Mouse (Mus musculus) T-helper 2 cell (primary cell): ENCODE measurements around the gene Trmu.

ENCODE experiments used
- in situ Hi-C: fragments of 300-600 bp; cut with MboI, MseI; formaldehyde crosslinking; loops from one replicate; pipeline ENCODE4 v1.15.1; 2025; ENCODE audit warnings: high pct_unique_total_duplicates

Trmu gene

DNA sequence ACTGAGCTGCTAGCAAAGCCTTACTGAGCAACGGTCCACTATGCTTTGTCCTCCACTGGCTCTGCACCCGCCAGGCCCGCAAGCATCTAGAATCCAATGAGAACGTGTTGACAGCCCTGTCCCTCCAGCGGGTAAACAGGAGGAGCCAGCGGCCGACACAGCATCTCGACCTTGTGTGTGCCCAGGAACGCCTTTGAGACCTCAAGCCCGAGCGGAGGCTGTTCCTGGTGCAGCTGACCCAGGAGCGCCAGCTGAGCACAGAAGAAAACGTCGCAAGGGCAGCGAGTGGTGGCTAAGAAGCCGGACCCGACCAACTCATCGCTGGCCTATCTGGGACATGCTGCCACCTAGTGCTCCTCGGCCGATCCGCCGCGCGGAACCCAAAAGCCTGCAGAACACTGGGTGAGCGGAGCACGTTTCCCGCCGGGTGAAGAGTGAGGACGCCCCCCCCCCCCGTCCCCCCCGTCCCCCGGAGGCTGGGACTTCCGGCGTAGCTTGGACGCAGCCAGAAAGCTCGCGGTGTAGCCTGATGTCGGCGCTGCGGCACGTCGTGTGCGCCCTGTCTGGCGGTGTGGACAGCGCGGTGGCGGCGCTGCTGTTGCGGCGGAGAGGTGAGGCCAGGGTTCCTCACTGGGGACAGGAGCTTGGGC lies at the start of gene Trmu:
TSS of gene Trmu (plus strand) at position 465 of the 650 bp plus-strand sequence.
- in situ Hi-C loops: no loop called here

DNA sequence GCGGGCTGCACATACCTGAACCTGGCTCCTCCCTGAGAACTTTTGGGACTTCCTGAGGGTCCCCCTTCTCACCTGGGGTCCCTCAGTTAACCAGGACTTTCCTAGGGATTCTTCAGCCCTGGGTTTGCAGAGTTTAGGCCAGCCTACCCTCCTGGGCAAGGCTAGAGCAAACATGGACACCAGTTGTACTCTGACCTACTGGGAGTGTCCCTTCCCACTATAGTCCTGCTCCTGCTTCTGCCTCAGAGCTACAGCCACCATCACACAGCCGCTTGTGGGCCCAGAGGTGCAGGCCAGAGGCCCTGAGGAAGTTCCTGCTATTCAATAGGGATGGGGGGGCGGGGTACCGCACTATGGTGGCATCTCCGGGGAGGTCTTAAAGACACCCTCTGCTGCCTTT lies 49.6 kb upstream of the Trmu start:
- in situ Hi-C loops: no loop called here

DNA sequence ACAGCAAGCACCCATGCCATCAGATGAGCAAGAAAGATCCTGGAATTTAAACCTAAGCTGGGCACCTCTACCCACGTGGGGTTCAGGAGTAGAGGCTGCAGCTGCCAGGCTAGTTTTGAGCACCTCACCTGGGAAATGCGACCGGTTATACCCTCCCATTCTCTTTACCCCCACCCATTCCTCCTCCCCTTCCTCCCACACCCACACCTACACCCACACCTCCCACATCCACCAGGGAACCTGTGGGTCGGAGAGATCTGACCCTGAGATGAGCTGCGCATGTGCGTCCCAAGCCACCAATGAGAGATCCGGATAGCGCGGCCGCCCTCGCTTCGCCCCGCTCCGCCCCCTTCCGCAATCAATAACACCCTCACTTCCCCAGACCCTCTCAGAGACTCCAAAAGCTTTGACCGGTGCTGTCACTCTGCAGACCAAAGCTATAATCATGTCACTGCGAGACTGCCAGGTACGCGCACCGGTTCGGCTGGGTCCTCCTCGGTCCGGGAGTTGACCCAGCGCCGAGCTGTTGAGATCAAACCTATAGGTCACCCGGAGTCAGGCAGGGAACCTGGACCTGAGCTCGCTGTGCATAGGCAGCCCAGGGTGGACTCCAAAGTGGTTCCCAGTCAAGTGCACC lies 47.0 kb upstream of the Trmu start, which contains the start of gene Ttc38:
TSS of gene Ttc38 (plus strand) at position 353 of the 637 bp plus-strand sequence.
- in situ Hi-C loops: no loop called here

DNA sequence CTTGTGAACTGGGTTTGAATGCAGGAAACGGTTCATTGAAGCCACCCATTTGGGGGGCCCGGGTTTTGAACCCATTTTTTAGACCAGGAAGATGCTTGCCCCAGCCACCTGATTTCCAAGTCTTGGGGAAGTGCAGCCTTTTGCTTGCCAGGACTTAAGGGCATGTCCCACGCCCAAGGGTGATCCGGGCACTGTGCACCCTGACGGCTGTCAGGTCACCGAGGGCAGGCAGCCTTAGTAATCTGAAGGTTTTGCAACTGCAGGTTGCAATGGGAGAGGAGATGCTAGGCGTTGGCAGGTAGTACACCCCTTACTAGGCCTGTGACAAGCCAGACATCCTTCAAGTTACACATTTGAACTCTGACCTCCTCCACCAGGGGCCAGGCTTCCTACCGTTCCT lies 46.5 kb upstream of the Trmu start:
- in situ Hi-C loops: no loop called here

DNA sequence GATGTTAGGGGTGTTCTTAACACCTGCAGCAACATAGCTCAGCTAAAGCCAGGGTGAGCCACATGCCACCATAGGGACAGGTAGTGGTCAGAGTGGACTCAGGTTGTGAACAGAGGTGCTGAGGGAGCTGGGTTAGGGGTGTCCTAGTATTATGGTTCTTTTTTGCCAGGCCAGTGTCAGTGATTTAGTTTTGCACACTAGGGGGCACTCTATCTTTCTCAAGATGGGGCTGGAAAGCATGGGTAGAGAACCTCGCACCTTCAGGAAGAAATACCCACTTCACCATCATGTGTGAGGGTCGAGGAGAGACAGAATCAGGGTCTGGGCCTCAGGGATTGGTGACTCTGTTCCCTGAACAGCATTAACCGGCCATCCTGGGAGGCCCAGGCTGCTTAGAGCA lies 43.8 kb upstream of the Trmu start:
- in situ Hi-C loops: no loop called here

DNA sequence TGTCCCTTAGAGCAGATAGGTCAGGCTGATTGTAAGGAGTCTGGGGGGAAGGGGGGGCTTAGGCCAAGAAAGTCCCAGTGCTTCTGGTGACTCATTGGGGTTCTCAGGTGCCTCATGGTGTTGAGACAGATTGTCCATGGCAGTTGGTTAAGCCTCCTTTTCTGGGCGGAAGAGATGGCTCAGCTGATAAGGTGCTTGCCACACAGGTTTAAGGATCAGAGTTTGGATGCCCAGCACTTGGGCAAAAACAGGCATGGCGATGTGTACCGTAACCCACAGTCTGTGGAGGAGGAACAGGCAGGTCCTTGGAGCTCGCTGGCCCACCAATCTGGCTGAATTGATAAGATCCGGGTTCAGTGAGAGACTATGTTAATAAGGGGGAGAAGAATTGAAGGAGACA lies 42.2 kb upstream of the Trmu start:
- in situ Hi-C loops: no loop called here

DNA sequence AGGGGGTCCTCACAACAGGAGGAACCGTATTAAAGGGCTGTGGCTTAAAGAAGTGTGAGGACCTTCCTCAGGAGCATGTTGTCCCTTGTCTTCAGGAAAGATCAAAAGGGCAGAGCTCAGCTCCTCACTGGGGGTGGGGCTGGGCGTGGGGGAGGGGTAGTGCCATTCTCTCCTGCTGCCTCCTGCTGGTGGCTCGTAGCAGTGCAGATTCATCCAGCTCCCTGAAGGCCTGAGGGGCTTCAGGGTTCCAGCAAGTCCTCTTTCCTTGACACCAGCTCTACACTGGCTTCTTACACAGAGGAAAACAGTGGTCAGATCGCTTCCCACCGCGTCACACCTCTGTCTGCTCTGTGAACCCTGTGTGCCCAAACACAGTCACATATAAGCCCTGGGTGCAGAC lies 38.1 kb upstream of the Trmu start:
- in situ Hi-C loops: no loop called here

DNA sequence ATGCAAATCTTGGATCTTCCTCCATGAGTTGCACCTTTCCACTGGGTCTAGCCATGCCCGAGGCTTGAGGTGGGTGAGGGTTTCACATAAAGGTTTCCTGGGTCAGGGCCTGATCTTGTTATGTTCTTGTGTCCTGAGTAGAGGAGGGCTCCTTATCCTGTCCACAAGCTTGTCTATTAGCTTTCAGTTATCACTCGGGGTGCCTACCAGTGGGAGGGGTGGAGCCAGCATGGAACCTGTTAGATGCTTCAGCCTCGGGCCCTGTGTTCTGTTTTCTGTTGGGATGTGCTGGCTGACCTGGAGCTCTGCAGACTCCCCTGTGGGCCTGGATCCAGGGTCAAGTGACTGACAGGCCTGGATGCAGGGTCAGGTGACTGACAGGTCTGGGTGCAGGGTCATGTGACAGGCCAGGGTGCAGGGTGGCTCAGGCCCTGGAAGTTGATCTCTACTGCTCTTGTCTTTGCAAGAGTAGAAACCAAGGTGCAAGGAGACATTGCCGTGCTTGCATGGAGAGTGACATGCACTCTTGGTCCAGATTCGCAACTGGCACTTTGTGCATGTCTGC lies 37.2 kb upstream of the Trmu start:
- in situ Hi-C loops: no loop called here

DNA sequence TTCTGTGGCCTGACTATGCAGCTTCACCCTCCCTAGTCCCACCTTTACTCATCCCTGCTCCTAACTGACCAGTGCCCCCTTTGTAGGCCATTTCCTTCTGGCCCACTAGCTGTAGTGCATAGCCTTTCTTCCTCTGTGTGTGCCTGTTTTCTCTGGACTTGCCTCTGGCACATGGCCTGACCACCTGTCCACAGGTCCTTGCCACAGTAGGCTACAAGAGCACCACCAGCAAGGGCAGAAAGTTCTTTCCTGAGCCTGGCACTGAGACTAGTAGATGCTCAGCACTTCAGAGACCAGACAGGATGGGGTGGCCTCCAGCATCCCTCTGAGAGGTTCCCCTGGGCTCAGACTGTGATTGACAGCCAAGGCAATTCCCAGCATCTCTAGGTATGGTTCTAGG lies 34.0 kb upstream of the Trmu start:
- in situ Hi-C loops: no loop called here

DNA sequence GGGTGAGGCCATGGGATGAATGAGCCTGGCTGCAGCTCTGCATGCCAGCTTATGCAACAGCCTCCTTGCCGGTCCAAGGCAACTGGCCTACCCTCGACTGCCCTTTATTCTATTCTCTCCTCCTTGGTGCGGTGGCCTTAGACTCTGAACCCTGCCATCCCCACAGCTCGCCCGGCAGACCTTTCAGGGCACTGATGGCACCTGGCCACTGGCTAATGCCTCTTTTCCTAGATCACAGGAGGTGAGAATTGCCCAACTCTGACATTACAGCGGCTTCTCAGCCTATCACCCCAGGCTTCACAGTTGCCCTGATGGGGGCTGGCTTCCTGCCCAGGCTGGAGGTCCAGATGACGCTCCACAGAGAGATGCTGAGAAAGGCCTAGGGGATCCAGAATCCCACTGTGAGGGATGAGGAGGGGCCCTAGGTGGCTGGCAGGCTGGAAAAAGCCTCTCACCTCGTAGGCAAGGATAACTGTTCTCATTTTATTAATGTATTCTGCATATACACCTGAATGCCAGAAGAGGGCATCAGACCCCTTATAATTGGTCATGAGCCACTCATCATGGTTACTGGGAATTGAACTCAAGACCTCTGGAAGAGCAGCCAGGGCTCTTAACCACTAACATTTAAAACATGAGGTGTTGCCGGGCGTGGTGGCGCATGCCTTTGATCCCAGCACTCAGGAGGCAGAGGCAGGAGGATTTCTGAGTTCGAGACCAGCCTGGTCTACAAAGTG lies 27.3 kb upstream of the Trmu start:
- in situ Hi-C loops: loop anchor here (5.0 to 25.0 kb wide), 2 partner anchors 135 to 240 kb away; no protein-coding TSS in a partner anchor

DNA sequence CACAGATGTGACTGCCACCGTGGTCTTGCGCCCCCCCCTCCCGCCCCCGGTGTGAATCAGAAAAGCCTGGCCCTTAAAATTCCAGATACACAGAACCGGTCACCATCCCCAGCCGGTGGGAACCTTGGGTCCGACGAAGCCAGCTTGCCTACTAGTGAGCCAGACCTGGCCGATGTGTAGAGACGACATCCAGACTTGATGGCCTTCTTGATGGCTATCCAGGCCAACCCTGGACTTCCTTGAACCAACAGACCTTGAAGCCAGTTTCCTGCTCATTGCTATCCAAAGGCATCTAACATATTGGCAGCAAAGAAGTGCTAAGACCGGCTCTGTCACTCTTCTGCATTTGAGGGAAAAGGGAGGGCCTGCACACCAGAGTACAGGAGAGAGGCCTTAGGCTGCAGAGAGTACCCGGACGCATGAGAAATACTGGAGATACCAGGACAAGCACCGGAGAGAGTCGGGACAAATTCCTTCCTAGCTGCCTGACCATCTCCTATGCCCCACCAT lies 20.1 kb upstream of the Trmu start:
- in situ Hi-C loops: loop anchor here (25.0 kb wide), 1 partner anchor 247 kb away; no protein-coding TSS in a partner anchor

DNA sequence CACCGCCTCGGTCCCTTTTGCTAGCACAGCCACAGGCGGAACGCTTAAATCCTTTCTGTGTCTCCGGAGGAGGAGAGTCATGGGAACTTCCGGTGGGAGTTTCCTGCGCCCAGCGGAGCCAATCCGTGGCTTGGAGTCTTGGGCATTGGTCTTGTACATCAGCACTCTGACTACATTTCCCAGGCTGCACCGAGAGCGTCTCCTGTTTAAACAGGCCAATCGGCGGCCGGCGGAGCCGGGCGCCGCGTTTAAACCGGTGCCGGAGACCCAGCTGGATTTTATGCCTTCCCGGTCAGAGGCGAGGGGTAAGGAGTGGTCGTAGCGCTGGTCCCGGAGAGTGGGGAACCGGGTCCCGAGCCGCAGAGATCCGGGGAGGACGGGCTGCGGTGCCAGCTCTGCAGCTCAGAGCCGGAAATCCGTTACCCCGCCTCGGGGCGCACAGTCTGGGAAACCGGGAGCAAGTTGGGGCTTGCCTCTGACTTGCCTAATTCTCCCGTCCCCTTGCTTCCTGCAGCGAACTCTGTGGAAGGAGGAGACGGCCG lies 19.6 kb upstream of the Trmu start, which contains the start of gene Gtse1:
TSS of gene Gtse1 (plus strand) at position 256 of the 542 bp plus-strand sequence.
- in situ Hi-C loops: loop anchor here (25.0 kb wide), 1 partner anchor 247 kb away; no protein-coding TSS in a partner anchor

DNA sequence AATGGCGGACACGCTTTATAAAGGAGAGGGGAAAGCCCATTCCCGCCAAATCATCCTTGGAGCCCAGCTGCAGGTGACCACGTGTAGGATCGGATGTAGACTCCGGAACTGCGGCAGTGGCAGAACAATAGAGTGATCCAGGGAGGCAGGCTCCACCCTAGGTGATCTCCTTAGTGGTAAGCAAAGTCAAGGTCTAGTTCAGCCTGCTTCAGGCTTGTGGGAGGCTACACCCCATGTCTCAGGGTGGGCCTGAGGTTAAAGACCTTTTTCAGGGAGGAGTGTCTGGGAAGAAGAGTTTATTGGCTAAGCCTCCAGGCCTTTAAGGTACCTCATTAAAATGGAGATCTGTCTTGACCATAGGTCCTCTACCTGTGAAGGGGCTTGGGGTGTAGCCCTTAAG lies 13.2 kb upstream of the Trmu start:
- in situ Hi-C loops: loop anchor here (25.0 kb wide), 1 partner anchor 254 kb away; no protein-coding TSS in a partner anchor

DNA sequence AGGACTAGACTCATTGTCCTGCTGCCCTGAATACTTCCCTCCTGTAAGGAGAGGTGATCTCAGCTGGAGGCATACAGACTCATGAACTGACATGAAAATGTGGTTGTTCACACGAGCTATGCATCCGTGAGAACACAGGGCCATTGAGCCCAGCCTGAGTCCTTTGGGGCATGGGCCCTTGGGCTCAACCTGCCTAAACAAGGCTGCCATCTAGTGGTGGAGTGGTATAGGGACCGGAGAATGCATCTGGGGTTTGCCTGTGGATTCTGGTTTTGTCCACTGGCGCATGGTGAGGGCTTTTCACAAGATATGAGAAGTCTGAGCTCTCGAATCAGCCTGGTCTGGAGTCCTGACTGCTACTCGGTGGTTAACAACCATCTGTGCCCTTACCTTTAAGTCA lies 11.4 kb upstream of the Trmu start:
- in situ Hi-C loops: loop anchor here (25.0 kb wide), 1 partner anchor 255 kb away; no protein-coding TSS in a partner anchor

DNA sequence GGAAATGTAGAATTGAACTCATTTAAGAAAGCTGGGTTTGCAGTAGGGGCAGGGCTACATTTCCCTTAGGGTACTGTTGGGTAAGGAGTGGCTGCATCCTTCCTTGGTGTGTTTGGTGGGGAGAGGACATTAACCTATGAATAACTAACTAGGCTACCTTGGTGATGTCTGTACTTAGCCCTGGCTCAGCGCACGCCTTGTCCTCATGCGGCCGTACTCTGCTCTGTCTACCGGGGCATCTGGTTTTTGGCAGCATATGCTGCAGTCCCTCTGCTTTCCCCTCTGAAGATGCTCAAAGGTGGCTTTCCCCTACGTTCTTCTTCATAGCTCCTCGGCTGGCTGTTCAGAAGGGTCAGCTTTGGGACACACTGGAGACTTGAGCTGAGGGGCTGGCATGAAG lies 1.8 kb upstream of the Trmu start:
- in situ Hi-C loops: no loop called here

DNA sequence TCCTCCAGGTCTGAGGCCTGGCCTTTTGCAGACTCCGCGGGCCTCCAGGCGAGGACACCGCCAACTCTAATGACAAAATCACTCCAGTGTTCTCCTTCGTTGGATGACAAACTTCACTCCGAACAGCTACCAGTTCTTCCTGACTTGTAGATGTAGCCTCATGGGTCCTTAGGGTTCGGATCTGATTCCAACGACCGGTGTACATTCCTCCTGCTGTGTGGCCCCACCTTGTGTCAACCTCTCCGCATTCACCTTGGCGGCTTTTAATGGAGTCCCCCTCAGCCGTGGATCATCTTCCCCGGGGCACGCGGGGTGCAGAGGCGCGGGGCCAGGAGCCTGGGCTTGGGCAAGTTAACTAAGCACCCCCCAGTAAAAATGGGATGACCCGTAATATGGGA lies 385 bp downstream of the Trmu start:
- in situ Hi-C loops: no loop called here

DNA sequence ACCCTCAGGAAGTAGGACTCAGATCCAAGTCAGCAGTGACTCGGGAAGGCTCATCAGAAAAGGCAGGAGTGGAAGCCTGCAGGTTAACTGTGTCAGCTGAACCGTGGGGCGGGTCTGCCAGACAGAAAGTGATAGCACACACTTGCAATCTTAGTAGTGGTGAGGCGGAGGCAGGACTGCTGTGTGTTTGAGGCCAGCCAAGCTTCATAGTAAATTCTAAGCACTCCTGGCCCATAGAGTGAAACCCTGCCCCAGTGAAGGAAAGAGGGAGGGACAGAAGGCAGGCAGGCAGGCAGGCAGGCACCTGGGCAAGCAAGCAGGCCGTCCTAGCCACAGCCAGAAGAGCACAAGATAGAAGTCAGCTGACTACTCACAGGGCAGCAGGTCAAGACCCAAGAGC lies 6.5 kb downstream of the Trmu start:
- in situ Hi-C loops: no loop called here

DNA sequence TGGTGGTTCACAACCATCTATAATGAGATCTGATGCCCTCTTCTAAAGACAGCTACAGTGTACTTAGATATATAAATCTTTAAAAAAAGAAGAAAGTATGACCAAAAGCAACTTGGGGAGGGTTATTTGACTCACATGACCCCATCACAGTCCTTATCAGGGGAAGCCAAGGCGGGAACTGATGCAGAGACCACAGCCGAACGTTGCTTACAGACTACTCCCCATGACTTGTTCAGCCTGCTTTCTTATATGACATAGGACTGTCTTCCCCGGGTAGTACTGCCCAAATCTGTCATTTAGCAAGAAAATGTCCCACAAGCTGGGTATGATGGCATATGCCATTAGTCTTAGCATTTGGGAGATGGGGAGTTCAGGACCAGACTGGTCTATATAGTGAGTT lies 10.1 kb downstream of the Trmu start:
- in situ Hi-C loops: no loop called here

DNA sequence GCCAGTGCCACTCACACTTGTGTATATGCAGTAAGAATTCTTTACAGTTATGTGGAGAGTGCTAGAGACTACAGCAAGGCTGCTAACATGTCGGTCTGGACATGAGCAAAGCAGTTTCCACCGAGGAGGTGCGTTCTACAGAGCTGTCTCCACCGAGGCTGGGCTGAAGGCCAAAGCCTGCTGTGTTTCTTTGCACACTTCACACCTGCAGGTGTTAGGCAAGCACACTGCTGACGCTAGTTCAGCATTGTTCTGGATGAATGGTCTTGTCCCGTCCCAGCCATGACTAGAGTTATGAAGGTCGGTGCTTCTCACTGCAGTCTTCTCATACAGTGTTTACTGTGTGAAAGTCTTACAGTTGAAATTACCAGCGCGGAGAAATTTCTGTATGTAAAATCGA lies 12.9 kb downstream of the Trmu start:
- in situ Hi-C loops: no loop called here

DNA sequence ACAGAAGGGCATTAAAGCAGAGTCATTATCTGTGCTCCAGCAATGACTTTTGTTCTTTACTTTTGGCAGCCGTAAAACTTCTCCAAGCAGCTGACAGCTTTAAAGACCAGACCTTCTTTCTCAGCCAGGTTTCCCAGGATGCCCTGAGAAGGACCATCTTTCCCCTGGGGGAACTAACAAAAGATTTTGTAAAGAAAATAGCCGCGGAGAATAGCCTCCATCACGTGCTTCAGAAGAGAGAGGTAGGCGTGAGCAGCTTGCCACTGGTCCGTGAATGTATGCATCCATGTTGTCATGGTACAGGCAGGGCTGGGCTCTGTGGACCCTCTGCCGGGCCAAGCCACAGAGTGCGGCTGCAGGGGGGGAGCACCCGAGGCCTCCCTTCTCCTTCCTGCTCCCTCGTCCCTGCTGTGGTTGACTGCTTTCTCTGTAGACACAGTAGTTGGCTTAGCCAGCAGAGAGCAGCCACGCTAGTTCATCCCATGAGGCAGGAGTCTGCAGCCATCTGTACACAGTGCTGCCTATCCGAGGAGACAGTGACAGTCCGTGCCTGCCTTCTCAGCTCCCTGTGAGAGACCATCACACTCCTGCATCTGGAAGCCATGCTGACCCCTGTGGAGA lies 13.5 kb downstream of the Trmu start:
- in situ Hi-C loops: no loop called here

DNA sequence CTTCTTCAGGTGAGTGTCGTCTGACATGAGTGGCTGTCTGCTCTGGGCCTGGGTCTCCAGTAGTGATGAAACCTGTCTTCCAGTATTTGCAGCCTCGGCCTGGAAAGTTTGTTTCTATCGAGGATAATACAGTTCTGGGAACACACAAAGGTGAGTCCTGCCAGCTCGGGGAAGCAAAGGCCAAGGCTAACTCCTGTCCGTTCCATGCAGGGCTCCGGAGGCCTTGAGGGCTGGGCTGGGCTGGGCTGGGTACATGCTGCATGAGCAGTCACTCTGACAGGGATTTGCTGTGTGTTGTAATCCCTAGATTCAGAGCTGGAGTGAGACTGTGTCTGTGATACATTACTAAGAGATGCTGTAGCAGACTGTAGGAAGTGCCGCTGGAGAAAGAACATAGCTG lies 14.8 kb downstream of the Trmu start:
- in situ Hi-C loops: no loop called here
